Mouse (Mus musculus): Measurements from ENCODE around the gene Mcfd2. TPM values are rescaled to one million over a fixed set of nuclear protein-coding genes. Genes with fewer than 3 reads are reported as not detected.

Mcfd2 gene
- polyA plus RNA-seq (2017; shearing (Covaris generic)), result 47.4 TPM

DNA sequence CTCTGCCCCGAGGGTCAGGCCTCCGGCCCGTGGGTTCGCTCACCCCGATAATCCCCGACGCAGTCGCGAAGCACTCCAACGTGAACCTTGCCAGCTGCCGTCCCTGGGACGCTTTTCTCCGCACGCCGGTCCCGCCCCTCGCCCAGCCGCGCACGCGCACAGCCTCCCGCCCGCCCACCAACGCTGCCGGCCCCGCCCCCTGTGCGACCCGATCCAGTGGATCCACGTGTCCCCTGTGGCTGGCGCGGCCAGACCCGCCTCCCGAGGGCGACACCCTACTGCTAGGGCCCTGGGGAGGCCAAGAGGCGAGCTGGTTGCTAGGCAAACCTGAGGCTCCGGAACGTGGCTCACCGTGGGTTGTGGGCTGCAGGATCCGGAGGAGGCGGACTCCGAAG is at the start of gene Mcfd2:
TSS of gene Mcfd2 (minus strand) at position 144 of the 395 bp plus-strand sequence.

DNA sequence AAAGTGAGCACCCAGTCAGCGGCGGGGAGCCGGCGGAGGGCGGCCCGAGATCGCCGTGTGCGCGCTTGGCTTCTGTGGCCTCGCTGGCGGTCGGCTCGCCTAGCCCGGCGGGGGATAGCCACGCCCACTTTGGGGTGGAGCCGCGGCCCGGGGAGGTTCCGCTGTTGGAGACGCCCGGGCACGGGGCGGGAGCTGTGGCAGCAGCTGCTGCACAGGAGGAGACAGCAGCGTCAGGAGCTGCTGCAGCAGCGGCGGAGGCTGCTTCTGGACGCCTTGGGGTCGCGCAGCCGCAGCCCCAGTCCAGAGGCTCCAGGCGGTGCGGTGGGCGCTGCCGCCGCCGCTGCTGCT is 16.9 kb upstream of the Mcfd2 start, which contains the start of gene Ttc7:
TSS of gene Ttc7 (plus strand) at position 181 of the 348 bp plus-strand sequence.

Other genes starting within 250 kb of the Mcfd2 start
- gene Pigf, start 240.5 kb downstream of the Mcfd2 start, polyA plus RNA-seq (2017; shearing (Covaris generic)), result 27.4 TPM
- 144 TPM for gene Cript, start 240.4 kb downstream of the Mcfd2 start, polyA plus RNA-seq (2017; shearing (Covaris generic))
- 3.9 TPM for gene Socs5, start 158.3 kb downstream of the Mcfd2 start, polyA plus RNA-seq (2017; shearing (Covaris generic))
- gene Ttc7, start 17.0 kb upstream of the Mcfd2 start, polyA plus RNA-seq (2017; shearing (Covaris generic)), result 27.7 TPM
- not detected for gene Stpg4, start 161.8 kb upstream of the Mcfd2 start, polyA plus RNA-seq (2017; shearing (Covaris generic))
- gene Calm2, start 181.0 kb upstream of the Mcfd2 start, polyA plus RNA-seq (2017; shearing (Covaris generic)), result 571 TPM

Measured in CD4-positive, CD25-positive, alpha-beta regulatory T cell, adult 9 weeks (primary cell).